Mouse (Mus musculus) inflammation-experienced regulatory T-cells, adult 6 months (primary cell): ENCODE results near the gene Ctnna3. TPM values are rescaled to one million over a fixed set of nuclear protein-coding genes. Genes with fewer than 3 reads are reported as not detected.
A peak's percentile ranks its signal among the peaks of the same experiment; 100 is the strongest.
"Not testable (repeated sequence)": the region's sequence is repeated elsewhere in the genome, so short reads cannot be mapped to it uniquely, and the experiment has no call there.

Experiments used
- ATAC-seq: one replicate; pipeline ENCODE4 v1.8.0; 2017
- polyA plus RNA-seq, 3 experiments: library from polyadenylated mRNA; unstranded; fragments of 100-300 nt; shearing (Covaris generic); gene quantifications; one replicate each; pipeline ENCODE4 v1.2.1; 2017

The Ctnna3 gene
- polyA plus RNA-seq, 3 experiments from 2014 or later = 0.12 TPM; not detected in 2

- ATAC-seq = peak; percentile 54
Measured at GRCm38 (mm10) chr10:63424475-63424814, 5.5 kb upstream of the Ctnna3 start.

GRCm38 (mm10) chr10:63427146-63427545 lies 2.8 kb upstream of the Ctnna3 start:
- ATAC-seq = no peak

GRCm38 (mm10) chr10:63428243-63429022 lies 1.5 kb upstream of the Ctnna3 start:
- ATAC-seq = peak; percentile 37

- no peak for ATAC-seq
Measured at GRCm38 (mm10) chr10:63429023-63429340, 916 bp upstream of the Ctnna3 start.

GRCm38 (mm10) chr10:63429380-63429779 lies 518 bp upstream of the Ctnna3 start:
- ATAC-seq = peak; percentile 73

GRCm38 (mm10) chr10:63431221-63431736 lies 1.4 kb downstream of the Ctnna3 start:
- no peak for ATAC-seq

GRCm38 (mm10) chr10:63432099-63432498 lies 2.2 kb downstream of the Ctnna3 start:
- no peak for ATAC-seq

- ATAC-seq = no peak
Measured at GRCm38 (mm10) chr10:63432887-63433286, 3.0 kb downstream of the Ctnna3 start.

GRCm38 (mm10) chr10:63438736-63439262 lies 8.9 kb downstream of the Ctnna3 start:
- no peak for ATAC-seq

GRCm38 (mm10) chr10:63439694-63440228 lies 9.9 kb downstream of the Ctnna3 start:
- ATAC-seq = no peak

GRCm38 (mm10) chr10:63444602-63445387 lies 14.9 kb downstream of the Ctnna3 start:
- not testable (repeated sequence) for ATAC-seq

GRCm38 (mm10) chr10:63453926-63454325 lies 24.0 kb downstream of the Ctnna3 start:
- no peak for ATAC-seq

GRCm38 (mm10) chr10:63455110-63455878 lies 25.4 kb downstream of the Ctnna3 start:
- ATAC-seq = no peak

GRCm38 (mm10) chr10:63457292-63458128 lies 27.6 kb downstream of the Ctnna3 start:
- no peak for ATAC-seq

- ATAC-seq = no peak
Measured at GRCm38 (mm10) chr10:63460935-63461334, 31.0 kb downstream of the Ctnna3 start.

- ATAC-seq = no peak
Measured at GRCm38 (mm10) chr10:63472473-63472872, 42.6 kb downstream of the Ctnna3 start.

- no peak for ATAC-seq
Measured at GRCm38 (mm10) chr10:63476167-63476647, 46.3 kb downstream of the Ctnna3 start.

GRCm38 (mm10) chr10:63478946-63479345 lies 49.0 kb downstream of the Ctnna3 start:
- no peak for ATAC-seq

GRCm38 (mm10) chr10:63480066-63480465 lies 50.2 kb downstream of the Ctnna3 start:
- no peak for ATAC-seq

- no peak for ATAC-seq
Measured at GRCm38 (mm10) chr10:63488346-63488745, 58.4 kb downstream of the Ctnna3 start.

GRCm38 (mm10) chr10:63523956-63524355 lies 94.1 kb downstream of the Ctnna3 start:
- ATAC-seq = no peak
